Mouse (Mus musculus): ENCODE results near the gene Sik2. TPM values are rescaled to one million over a fixed set of nuclear protein-coding genes. Genes with fewer than 3 reads are reported as not detected.

The Sik2 gene
- polyA plus RNA-seq, 1 experiment = 12.5 TPM

DNA sequence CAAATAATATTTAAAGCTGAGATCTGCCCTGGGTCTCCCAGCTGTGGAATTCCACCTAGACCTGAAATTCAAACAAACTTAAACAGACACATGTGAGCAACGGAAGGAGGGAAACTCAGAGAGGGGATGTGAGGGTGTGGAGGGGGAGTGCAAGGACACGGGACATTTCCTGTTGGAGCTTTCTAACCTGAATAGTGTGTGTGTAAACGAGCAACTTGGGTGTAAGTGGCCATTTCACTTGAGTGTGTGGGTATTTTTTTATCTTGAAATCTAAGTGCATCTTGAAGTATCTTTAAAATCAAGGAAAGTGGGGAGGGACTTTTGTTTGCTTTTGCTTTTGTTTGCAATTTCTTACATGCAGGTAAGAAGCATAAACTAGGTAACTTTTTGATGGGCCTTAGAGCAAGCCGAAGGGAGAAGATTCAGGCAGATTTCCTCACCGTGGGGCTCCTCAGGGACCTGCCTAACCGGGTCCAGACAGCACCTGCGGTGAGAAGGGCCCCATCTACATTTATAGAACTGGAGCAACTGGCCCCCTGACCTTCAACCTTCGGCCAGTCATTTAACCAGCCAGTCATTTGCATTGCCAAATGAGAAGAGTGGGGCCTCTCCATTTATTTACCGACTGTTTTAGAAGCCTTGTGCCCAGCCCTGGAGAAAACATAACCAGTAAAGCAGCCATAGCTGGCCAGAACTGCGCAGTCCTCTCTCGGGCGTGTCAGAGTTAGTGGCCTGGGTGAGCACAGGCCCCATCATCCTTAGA lies 161.1 kb downstream of the Sik2 start:
- DNase-seq (ENCODE audit: low read depth in 1 of 2, low spot score in 2 of 2) = no peak
- no peaks in the 10 kb centered on the region for H3K27me3 ChIP-seq (ENCODE audit: control insufficient read depth, insufficient read depth, low read length)
- no peak for TF ChIP-seq POLR2A (IDR thresholded peaks at IDR 0.05; ENCODE audit: low read depth, low read length)
- H3K4me3 ChIP-seq (ENCODE audit: extremely low read depth, insufficient read depth, insufficient read length) = no peak overlapping the region
- no peak overlapping the region for H3K27ac ChIP-seq (ENCODE audit: insufficient read depth, low read length)
- no peaks in the 10 kb centered on the region for H3K4me1 ChIP-seq (ENCODE audit: control insufficient read depth, insufficient read depth, insufficient read length)
- H3K36me3 ChIP-seq (ENCODE audit: control insufficient read depth, insufficient read depth, low read length) = no peaks in the 10 kb centered on the region; the same call in 1 of the 2 replicates
- 85% methylated on average over 12 of the region's 12 CpGs for WGBS

DNA sequence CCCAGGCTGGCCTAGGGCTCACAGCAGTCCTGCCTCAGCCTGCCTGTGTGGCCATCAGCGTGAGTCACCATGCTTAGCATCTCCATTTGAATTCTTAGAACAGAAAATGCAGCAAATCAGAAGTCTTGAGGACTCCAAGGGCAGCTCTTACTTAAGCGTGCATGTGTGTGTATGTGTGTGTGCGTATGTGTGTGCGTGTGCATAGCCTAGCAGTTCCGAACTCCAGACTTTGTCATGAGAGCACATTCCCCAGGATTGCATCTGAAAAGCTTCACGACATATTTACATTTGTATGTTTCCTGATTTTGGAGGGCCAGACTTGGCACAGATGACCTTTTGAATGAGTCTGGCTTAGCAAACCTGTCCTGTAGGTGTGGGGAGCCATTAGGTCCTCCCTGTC lies 161.7 kb downstream of the Sik2 start:
- Histone ChIP-seq H3K27me3 (ENCODE audit: control insufficient read depth, insufficient read depth, low read length) (no peaks in the 10 kb centered on the region), H3K4me1 (ENCODE audit: control insufficient read depth, insufficient read depth, insufficient read length) (no peaks in the 10 kb centered on the region), H3K27ac (ENCODE audit: insufficient read depth, low read length) (no peak overlapping the region), H3K36me3 (ENCODE audit: control insufficient read depth, insufficient read depth, low read length) (no peaks in the 10 kb centered on the region; the same call in 1 of the 2 replicates), H3K4me3 (ENCODE audit: extremely low read depth, insufficient read depth, insufficient read length) (no peak overlapping the region)
- 92% methylated on average over 6 of the region's 6 CpGs for WGBS
- DNase-seq (ENCODE audit: low read depth in 1 of 2, low spot score in 2 of 2) = no peak
- no peak for TF ChIP-seq CTCF (IDR thresholded peaks at IDR 0.05; ENCODE audit: extremely low read depth, insufficient read depth, insufficient read length, insufficient replicate concordance)
- no peak for TF ChIP-seq POLR2A (IDR thresholded peaks at IDR 0.05; ENCODE audit: low read depth, low read length)

DNA sequence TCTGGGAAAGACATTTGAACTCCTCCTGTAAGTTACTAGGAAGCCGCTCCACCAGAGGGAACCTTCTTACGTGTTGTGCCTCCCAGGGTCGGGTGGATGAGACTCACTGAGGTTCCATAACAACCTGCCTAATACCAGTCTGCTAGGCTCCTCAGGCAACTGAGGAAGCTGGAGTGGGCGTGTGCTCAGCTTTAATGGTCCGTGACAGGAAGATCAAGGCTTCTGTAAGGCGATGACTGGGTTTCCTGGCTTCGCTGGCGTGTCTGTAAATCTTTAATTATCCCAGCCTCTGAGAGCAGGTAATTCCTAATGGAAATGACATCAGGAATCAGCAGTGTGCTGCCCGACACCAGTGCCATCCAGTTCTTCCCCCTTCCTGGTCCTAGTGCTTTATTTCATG lies 163.3 kb downstream of the Sik2 start:
- Histone ChIP-seq H3K4me3 (ENCODE audit: extremely low read depth, insufficient read depth, insufficient read length) (no peak overlapping the region), H3K27ac (ENCODE audit: insufficient read depth, low read length) (no peak overlapping the region), H3K27me3 (ENCODE audit: control insufficient read depth, insufficient read depth, low read length) (no peaks in the 10 kb centered on the region), H3K36me3 (ENCODE audit: control insufficient read depth, insufficient read depth, low read length) (no peaks in the 10 kb centered on the region; the same call in 1 of the 2 replicates), H3K4me1 (ENCODE audit: control insufficient read depth, insufficient read depth, insufficient read length) (peaks cover 2% of the 10 kb centered on the region; the same call in 1 of the 2 replicates)
- 74% methylated on average over 9 of the region's 9 CpGs for WGBS
- DNase-seq (ENCODE audit: low read depth in 1 of 2, low spot score in 2 of 2) = no peak
- TF ChIP-seq POLR2A (IDR thresholded peaks at IDR 0.05; ENCODE audit: low read depth, low read length) = no peak
- TF ChIP-seq CTCF (IDR thresholded peaks at IDR 0.05; ENCODE audit: extremely low read depth, insufficient read depth, insufficient read length, insufficient replicate concordance) = no peak

DNA sequence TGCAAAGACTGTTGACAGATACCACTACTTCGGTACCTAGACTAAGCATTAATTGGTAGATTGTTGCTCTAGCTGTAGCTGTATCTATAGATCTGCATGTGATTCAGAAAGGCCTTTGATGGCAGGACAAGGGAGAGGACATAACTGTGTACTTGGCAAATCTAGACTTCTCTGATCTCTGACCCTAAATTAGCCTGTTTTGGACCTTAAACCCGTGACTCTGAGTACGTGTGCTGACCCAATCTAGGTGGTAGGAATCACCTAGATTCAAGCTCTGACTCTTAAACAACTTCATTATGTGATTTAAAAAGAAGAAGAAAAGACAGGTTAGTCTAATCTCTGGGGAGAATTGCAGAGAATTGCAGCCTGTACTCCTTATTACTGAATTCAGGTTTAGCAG lies 163.8 kb downstream of the Sik2 start, which contains the start of gene Ppp2r1b:
TSS of gene Ppp2r1b (plus strand) at position 221 of the 400 bp plus-strand sequence.
- no peak within 1 kb of the TSS for H3K4me3 ChIP-seq (ENCODE audit: extremely low read depth, insufficient read depth, insufficient read length)
- H3K27me3 ChIP-seq (ENCODE audit: control insufficient read depth, insufficient read depth, low read length) = no peaks in the 10 kb centered on the region
- no peak for TF ChIP-seq CTCF (IDR thresholded peaks at IDR 0.05; ENCODE audit: extremely low read depth, insufficient read depth, insufficient read length, insufficient replicate concordance)
- TF ChIP-seq POLR2A (IDR thresholded peaks at IDR 0.05; ENCODE audit: low read depth, low read length) = no peak
- DNase-seq (ENCODE audit: low read depth in 1 of 2, low spot score in 2 of 2) = no peak
- 98% methylated on average over 3 of the region's 3 CpGs for WGBS
- no peaks in the 10 kb centered on the region; the same call in 1 of the 2 replicates for H3K36me3 ChIP-seq (ENCODE audit: control insufficient read depth, insufficient read depth, low read length)
- peaks cover 2% of the 10 kb centered on the region; the same call in 1 of the 2 replicates for H3K4me1 ChIP-seq (ENCODE audit: control insufficient read depth, insufficient read depth, insufficient read length)
- no peak within 1 kb of the TSS for H3K27ac ChIP-seq (ENCODE audit: insufficient read depth, low read length)

Other genes starting within 250 kb of the Sik2 start
- 2.6 and 3.2 TPM in 2 replicates for gene Fdxacb1, start 240.8 kb downstream of the Sik2 start, polyA plus RNA-seq (2012; rRNA removed)
- gene Alg9, start 234.1 kb downstream of the Sik2 start, polyA plus RNA-seq (2012; rRNA removed) = 10.4 and 12.3 TPM in 2 replicates
- gene 1110032A03Rik, start 233.6 kb downstream of the Sik2 start, polyA plus RNA-seq (2012; rRNA removed) = 9.2 and 10.5 TPM in 2 replicates
- gene Ppp2r1b, start 163.8 kb downstream of the Sik2 start, polyA plus RNA-seq (2012; rRNA removed) = 8.6 and 10.2 TPM in 2 replicates
- not detected in 2 replicates for gene Btg4, start 51.8 kb upstream of the Sik2 start, polyA plus RNA-seq (2012; rRNA removed)
- 0.85 and 1.8 TPM in 2 replicates for gene Layn, start 68.0 kb upstream of the Sik2 start, polyA plus RNA-seq (2012; rRNA removed)
- not detected in 2 replicates for gene 4833427G06Rik, start 93.0 kb upstream of the Sik2 start, polyA plus RNA-seq (2012; rRNA removed)
- gene Gm32742, start 156.4 kb upstream of the Sik2 start, polyA plus RNA-seq (2012; rRNA removed) = 0.02 and 0.06 TPM in 2 replicates
- gene Pou2af1, start 204.6 kb upstream of the Sik2 start, polyA plus RNA-seq (2012; rRNA removed) = 171 and 264 TPM in 2 replicates

Measured in spleen, adult 2 months (tissue).